Mouse (Mus musculus) erythroblast, embryonic 14.5 days (primary cell): ENCODE data around the gene 4930404H24Rik. TPM values are rescaled to one million over a fixed set of nuclear protein-coding genes. Genes with fewer than 3 reads are reported as not detected.

ENCODE experiments used
- H3K27me3 ChIP-seq: 2 replicates; pipeline ENCODE4 v1.6.1; 2012; ENCODE audit warnings: inconsistent platforms; ENCODE audit not compliant: control insufficient read depth
- H3K36me3 ChIP-seq: 2 replicates; pipeline ENCODE4 v1.6.1; 2012; ENCODE audit warnings: mild to moderate bottlenecking, inconsistent platforms; ENCODE audit not compliant: control insufficient read depth
- H3K4me1 ChIP-seq: 2 replicates; pipeline ENCODE4 v1.6.1; 2012; ENCODE audit warnings: inconsistent platforms; ENCODE audit not compliant: control insufficient read depth
- H3K4me3 ChIP-seq: replicated peaks from 2 replicates; pipeline ENCODE3; 2012; ENCODE audit warnings: moderate library complexity, mild to moderate bottlenecking, inconsistent platforms
- H3K9me3 ChIP-seq: 2 replicates; pipeline ENCODE4 v1.6.1; 2012; ENCODE audit warnings: low read length, inconsistent platforms, mixed read lengths; ENCODE audit not compliant: control insufficient read depth
- GATA1 ChIP-seq: IDR thresholded peaks from 2 replicates; pipeline ENCODE4 v1.6.1; 2012; ENCODE audit warnings: low read length, inconsistent platforms, mixed read lengths
- TAL1 ChIP-seq: IDR thresholded peaks from 3 replicates; pipeline ENCODE4 v1.6.1; 2012; ENCODE audit warnings: low read length, inconsistent platforms, mixed read lengths
- polyA plus RNA-seq: library from polyadenylated mRNA; stranded (reverse); fragments of >175 nt; gene quantifications from 2 replicates; pipeline ENCODE4 v1.2.3, GENCODE M21; 2012

Gene 4930404H24Rik
- polyA plus RNA-seq, 1 experiment, result not detected

DNA sequence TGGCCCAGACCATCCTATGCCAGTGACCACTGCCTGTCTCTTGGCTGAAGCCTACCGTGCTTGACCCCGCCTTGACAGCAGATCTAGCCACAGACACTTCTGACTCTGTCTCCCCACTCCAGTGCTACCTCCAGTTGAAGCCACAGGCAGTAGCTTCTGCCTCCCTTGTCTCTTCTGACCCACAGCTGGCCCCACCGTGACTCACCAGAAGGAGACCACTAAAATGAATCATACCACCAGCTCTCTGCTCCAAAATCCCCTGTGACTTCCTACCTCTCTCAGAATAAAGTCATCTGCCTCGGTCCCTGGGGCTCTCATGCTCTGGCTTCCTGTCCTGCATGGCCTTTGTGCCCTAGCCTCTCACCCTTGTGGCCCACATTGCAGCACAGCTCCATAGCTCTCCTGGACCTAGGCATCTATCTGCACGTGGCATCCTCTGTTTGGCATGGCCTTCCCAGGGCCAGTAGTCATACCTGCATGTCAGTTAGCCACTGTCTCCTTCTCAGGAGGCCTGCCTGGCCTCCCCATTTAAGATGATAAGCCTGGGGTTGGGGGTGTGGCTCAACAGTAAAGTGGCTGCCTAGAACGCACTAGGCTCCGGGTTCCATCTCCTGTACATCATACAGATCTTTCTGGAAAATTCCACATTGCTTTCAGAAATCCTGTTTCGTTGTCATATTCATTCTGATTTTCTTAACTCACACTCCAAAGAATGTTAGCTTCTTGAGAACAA lies 50.5 kb downstream of the 4930404H24Rik start:
- TF ChIP-seq GATA1, result no peak
- TF ChIP-seq TAL1, result no peak
- no peaks in the 10 kb centered on the region for H3K27me3 ChIP-seq
- no peaks in the 10 kb centered on the region for H3K9me3 ChIP-seq
- no peaks in the 10 kb centered on the region for H3K36me3 ChIP-seq
- H3K4me3 ChIP-seq, result no peak overlapping the region
- peaks cover 61% of the 10 kb centered on the region for H3K4me1 ChIP-seq

Other genes starting within 250 kb of the 4930404H24Rik start
- 0.02 and 0.05 TPM in 2 replicates for gene Kif3b, start 201.4 kb upstream of the 4930404H24Rik start, polyA plus RNA-seq
- 0.57 and 0.97 TPM in 2 replicates for gene Asxl1, start 147.0 kb upstream of the 4930404H24Rik start, polyA plus RNA-seq
- gene Nol4l, start 37.2 kb downstream of the 4930404H24Rik start, polyA plus RNA-seq, result 0.99 and 1.1 TPM in 2 replicates
- gene Commd7, start 140.0 kb downstream of the 4930404H24Rik start, polyA plus RNA-seq, result 0.38 TPM in 2 replicates
- gene Dnmt3b, start 156.7 kb downstream of the 4930404H24Rik start, polyA plus RNA-seq, result 0.05 and 0.08 TPM in 2 replicates
- not detected in 2 replicates for gene Dnmt3c, start 203.9 kb downstream of the 4930404H24Rik start, polyA plus RNA-seq
- 0.31 and 0.36 TPM in 2 replicates for gene Mapre1, start 248.5 kb downstream of the 4930404H24Rik start, polyA plus RNA-seq